19 mouse cellular contexts compared by ENCODE assay signal in genomic region chr11:82690476-82690875, GRCm38 (mm10).
DNase-seq lines count a peak whose midpoint lies in the region; TF ChIP-seq lines count a peak whose summit lies in the region.
"Had no signal": no experiment of that assay in that cellular context is flagged by ENCODE, and none has a peak within 500 bp of the region (broad histone marks: within the 10 kb centered on the region; RNA-seq: fewer than 3 reads in every experiment).

No protein-coding gene starts in this region.

- intact Hi-C loops in left cerebral cortex, postnatal 14 days (cut with DNase I), result no loop called here

- peak; percentile 35 for DNase-seq in cerebellum, adult 9-10 months
- DNase-seq in cerebellum, postnatal 14 days, result no peak
- peak; percentile 84 for DNase-seq in R1 (ENCODE audit: low read depth, low spot score)
- no peak for DNase-seq in adrenal gland, adult 8-10 months
- no peak for DNase-seq in left cerebral cortex, postnatal 14 days (ENCODE audit: low spot score in 2 of 2)
- DNase-seq: adrenal gland, postnatal 25 days; B cell, adult 2 months; gastrocnemius, postnatal 10 days; gastrocnemius, postnatal 36 days; heart, adult 2 months; heart, postnatal 14 days; kidney, adult 18-20 months; kidney, adult 9 months had no signal

- no peak for TF ChIP-seq CTCF in E14TG2a.4 (conservative IDR thresholded peaks at IDR 0.05; ENCODE audit: low read length)

- H3K4me1 ChIP-seq in E14TG2a.4 (replicated peaks; ENCODE audit: low read depth, low read length), result peaks cover 35% of the 10 kb centered on the region
- H3K4me1 ChIP-seq: heart, embryonic 10.5 days; heart, embryonic 13.5 days had no signal

- no peaks in the 10 kb centered on the region for H3K9me3 ChIP-seq in E14TG2a.4 (ENCODE audit: low read length)
- H3K9me3 ChIP-seq: forebrain, embryonic 10.5 days; forebrain, embryonic 13.5 days; heart, embryonic 10.5 days; heart, embryonic 13.5 days; hindbrain, embryonic 13.5 days had no signal

- H3K4me3 ChIP-seq in E14TG2a.4 (replicated peaks; ENCODE audit: low read length), result peak overlapping the region; percentile 29; the same call in 1 of the 2 replicates
- H3K4me3 ChIP-seq: forebrain, embryonic 10.5 days; forebrain, embryonic 13.5 days; heart, adult 2 months; heart, embryonic 10.5 days; heart, embryonic 13.5 days; hindbrain, embryonic 13.5 days had no signal

- H3K36me3 ChIP-seq in E14TG2a.4 (ENCODE audit: insufficient read depth, low read length), result no peaks in the 10 kb centered on the region
- H3K36me3 ChIP-seq: forebrain, embryonic 10.5 days; heart, embryonic 10.5 days; heart, embryonic 13.5 days; hindbrain, embryonic 13.5 days had no signal

- H3K27me3 ChIP-seq in E14TG2a.4 (ENCODE audit: insufficient read depth, low read length), result peaks cover 19% of the 10 kb centered on the region
- H3K27me3 ChIP-seq: forebrain, embryonic 13.5 days; hindbrain, embryonic 13.5 days had no signal

Comparison
In these comparisons a context has a peak if more than half of its experiments do, and no peak if none do; other contexts are left out.
1. DNase-seq: peak in cerebellum, adult 9-10 months (single experiment) and R1 (single experiment); none in cerebellum, postnatal 14 days (0 of 2), adrenal gland, adult 8-10 months (single experiment) and left cerebral cortex, postnatal 14 days (0 of 2).